10 mouse cellular contexts compared by ENCODE assay signal in genomic region chr19:15946663-15947062, GRCm38 (mm10). TPM values are rescaled to one million over a fixed set of nuclear protein-coding genes. Genes with fewer than 3 reads are reported as not detected.
A peak's percentile ranks its signal among the peaks of the same experiment; 100 is the strongest.
DNase-seq lines count a peak whose midpoint lies in the region; ATAC-seq and TF ChIP-seq lines count a peak whose summit lies in the region.
"Had no signal": no experiment of that assay in that cellular context is flagged by ENCODE, and none has a peak within 500 bp of the region (broad histone marks: within the 10 kb centered on the region; RNA-seq: fewer than 3 reads in every experiment).

No protein-coding gene starts in this region.

- no peak overlapping the region for H3K4me2 ChIP-seq in kidney, postnatal 0 days (ENCODE audit: low read length)
- H3K4me2 ChIP-seq in midbrain, embryonic 13.5 days (replicated peaks): no peak overlapping the region
- no peak overlapping the region for H3K4me2 ChIP-seq in midbrain, embryonic 15.5 days

- ATAC-seq in kidney, postnatal 0 days (replicated peaks; ENCODE audit: low FRiP score, low read depth): peak; percentile 87
- no peak for ATAC-seq in midbrain, embryonic 13.5 days
- no peak for ATAC-seq in midbrain, embryonic 15.5 days (replicated peaks)

- H3K9me3 ChIP-seq in kidney, postnatal 0 days (replicated peaks; ENCODE audit: low read length): no peaks in the 10 kb centered on the region
- H3K9me3 ChIP-seq in midbrain, embryonic 13.5 days: no peaks in the 10 kb centered on the region; the same call in 1 of the 2 replicates
- H3K9me3 ChIP-seq in midbrain, embryonic 15.5 days: no peaks in the 10 kb centered on the region

- peak overlapping the region; percentile 58; the same call in 1 of the 2 replicates for H3K27ac ChIP-seq in kidney, postnatal 0 days
- H3K27ac ChIP-seq in midbrain, embryonic 13.5 days: no peak overlapping the region
- H3K27ac ChIP-seq in midbrain, embryonic 15.5 days: no peak overlapping the region

- no peak overlapping the region for H3K4me3 ChIP-seq in kidney, postnatal 0 days (replicated peaks; ENCODE audit: low read depth, low read length)
- no peak overlapping the region for H3K4me3 ChIP-seq in midbrain, embryonic 13.5 days (replicated peaks)
- no peak overlapping the region for H3K4me3 ChIP-seq in midbrain, embryonic 15.5 days

- no peaks in the 10 kb centered on the region for H3K4me1 ChIP-seq in kidney, postnatal 0 days (replicated peaks; ENCODE audit: insufficient read depth, low read length)
- H3K4me1 ChIP-seq in midbrain, embryonic 13.5 days (replicated peaks): no peaks in the 10 kb centered on the region
- no peaks in the 10 kb centered on the region for H3K4me1 ChIP-seq in midbrain, embryonic 15.5 days

- peak; percentile 62 to 70 for DNase-seq in adrenal gland, adult (ENCODE audit: inconsistent age in 2 of 2, low spot score in 1 of 2)
- DNase-seq in adrenal gland, adult 8-10 months: no peak
- DNase-seq in urinary bladder, postnatal 36 days (ENCODE audit: low spot score in 2 of 2): peak; percentile 34 to 61
- DNase-seq in urinary bladder, postnatal 25 days (ENCODE audit: low spot score): no peak
- DNase-seq in kidney, postnatal 0 days (ENCODE audit: low spot score): no peak
- DNase-seq in right cerebral cortex, postnatal 10 days (ENCODE audit: low spot score in 2 of 2): no peak
- DNase-seq: gastrocnemius, postnatal 25 days; thymus, postnatal 36 days had no signal

- whole genome bisulfite sequencing in kidney, postnatal 0 days: 64% methylated on average over 10 of the region's 10 CpGs
- WGBS in midbrain, embryonic 13.5 days: 79% methylated on average over 10 of the region's 10 CpGs
- WGBS in midbrain, embryonic 15.5 days: 76% methylated on average over 10 of the region's 10 CpGs

- H3K9ac ChIP-seq in kidney, postnatal 0 days (ENCODE audit: low read depth, low read length): no peak overlapping the region
- H3K9ac ChIP-seq in midbrain, embryonic 13.5 days (replicated peaks): no peak overlapping the region
- no peak overlapping the region for H3K9ac ChIP-seq in midbrain, embryonic 15.5 days

- no peaks in the 10 kb centered on the region for H3K36me3 ChIP-seq in kidney, postnatal 0 days (ENCODE audit: insufficient read depth, low read length)
- H3K36me3 ChIP-seq in midbrain, embryonic 13.5 days: no peaks in the 10 kb centered on the region
- no peaks in the 10 kb centered on the region for H3K36me3 ChIP-seq in midbrain, embryonic 15.5 days (replicated peaks)

- no peak for TF ChIP-seq CTCF in kidney, postnatal 0 days (IDR thresholded peaks at IDR 0.05; ENCODE audit: low read depth)

- no peaks in the 10 kb centered on the region for H3K27me3 ChIP-seq in kidney, postnatal 0 days (ENCODE audit: insufficient read depth, low read length)
- H3K27me3 ChIP-seq in midbrain, embryonic 13.5 days: no peaks in the 10 kb centered on the region
- H3K27me3 ChIP-seq in midbrain, embryonic 15.5 days (replicated peaks): no peaks in the 10 kb centered on the region

RNA-seq across cellular contexts. Expression of gene Psat1, which starts 0.5 kb away (rescaled TPM):
- total RNA-seq in adrenal gland, adult 8-10 months (2022): 100 to 1,000 TPM in 1 of 4 experiments, 10 to 100 TPM in 3; 38.3 to 144 (median 66.5) TPM
- 55.0 and 55.2 TPM in 2 replicates for polyA plus RNA-seq in kidney, postnatal 0 days (2015; fragmentation: Nextera tagmentation; extraction: Ambion mirVana)
- polyA plus RNA-seq in midbrain, embryonic 13.5 days (2015; fragmentation: Nextera tagmentation; extraction: Ambion mirVana): 122 and 125 TPM in 2 replicates
- polyA plus RNA-seq in midbrain, embryonic 15.5 days (2015; fragmentation: Nextera tagmentation; extraction: Ambion mirVana): 81.5 and 95.9 TPM in 2 replicates

RNA-seq across cellular contexts. Expression of gene Cep78, which starts 38.1 kb away (rescaled TPM):
- total RNA-seq in adrenal gland, adult 8-10 months (2022): 10 to 100 TPM in 2 of 4 experiments, 1 to 10 TPM in 2; 8.4 to 18.1 (median 11.0) TPM
- 15.3 and 16.9 TPM in 2 replicates for polyA plus RNA-seq in kidney, postnatal 0 days (2015; fragmentation: Nextera tagmentation; extraction: Ambion mirVana)
- polyA plus RNA-seq in midbrain, embryonic 13.5 days (2015; fragmentation: Nextera tagmentation; extraction: Ambion mirVana): 43.3 and 45.4 TPM in 2 replicates
- 31.1 and 33.6 TPM in 2 replicates for polyA plus RNA-seq in midbrain, embryonic 15.5 days (2015; fragmentation: Nextera tagmentation; extraction: Ambion mirVana)

Comparison
In these comparisons a context has a peak if more than half of its experiments do, and no peak if none do; other contexts are left out.
1. DNase-seq: peak in adrenal gland, adult (2 of 2) and urinary bladder, postnatal 36 days (2 of 2); none in adrenal gland, adult 8-10 months (single experiment), urinary bladder, postnatal 25 days (single experiment), kidney, postnatal 0 days (single experiment) and right cerebral cortex, postnatal 10 days (0 of 2).